Mouse (Mus musculus) frontal cortex, postnatal 36 days (tissue): ENCODE measurements around the gene Iba57.
"Not testable (repeated sequence)": the region's sequence is repeated elsewhere in the genome, so short reads cannot be mapped to it uniquely, and the experiment has no call there.

Source experiments
- DNase-seq, 2 experiments: peaks; one replicate each; pipeline ENCODE4 v3.0.0; 2022; ENCODE audit warnings: low spot score in 2 of 2

Iba57 gene

GRCm38 (mm10) chr11:59163255-59164236 is at the start of gene Iba57:
Iba57 (minus strand) TSS chr11:59163739.
- DNase-seq: peak; percentile 99

- no peak for DNase-seq
Measured at GRCm38 (mm10) chr11:59212892-59213494, 49.5 kb upstream of the Iba57 start.

GRCm38 (mm10) chr11:59212320-59212719 is 48.8 kb upstream of the Iba57 start:
- not testable (repeated sequence) for DNase-seq

GRCm38 (mm10) chr11:59211561-59211960 is 48.0 kb upstream of the Iba57 start:
- not testable (repeated sequence) for DNase-seq

GRCm38 (mm10) chr11:59210020-59210419 is 46.5 kb upstream of the Iba57 start:
- no peak for DNase-seq

GRCm38 (mm10) chr11:59209580-59209979 is 46.0 kb upstream of the Iba57 start:
- DNase-seq: no peak

DNA sequence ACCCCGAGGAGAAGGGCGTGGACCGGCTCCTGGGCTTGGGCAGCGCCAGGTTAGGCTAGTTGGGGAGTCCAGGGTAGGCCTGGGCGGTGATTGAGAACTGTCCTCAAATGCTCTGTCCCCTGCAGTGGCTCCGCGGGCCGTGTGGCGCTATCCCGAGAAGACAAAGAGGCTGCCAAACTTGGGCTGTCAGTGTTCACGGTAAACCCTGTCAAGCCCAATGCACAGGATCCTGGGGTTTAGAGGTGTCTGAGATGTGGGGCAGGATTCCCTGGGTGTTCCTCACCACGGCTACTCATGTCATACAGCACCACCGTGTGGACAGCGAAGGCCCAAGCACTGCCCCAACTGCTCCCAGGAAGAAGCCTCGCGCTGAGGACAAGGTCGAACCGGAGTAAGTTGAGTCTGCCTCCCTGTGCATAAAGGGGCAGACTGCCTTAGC is 45.5 kb upstream of the Iba57 start:
- DNase-seq: peak; percentile 57 to 62

GRCm38 (mm10) chr11:59208153-59208831 is 44.8 kb upstream of the Iba57 start, which contains the start of gene 2310033P09Rik:
2310033P09Rik (plus strand) TSS chr11:59208321.
- peak; percentile 95 for DNase-seq

DNA sequence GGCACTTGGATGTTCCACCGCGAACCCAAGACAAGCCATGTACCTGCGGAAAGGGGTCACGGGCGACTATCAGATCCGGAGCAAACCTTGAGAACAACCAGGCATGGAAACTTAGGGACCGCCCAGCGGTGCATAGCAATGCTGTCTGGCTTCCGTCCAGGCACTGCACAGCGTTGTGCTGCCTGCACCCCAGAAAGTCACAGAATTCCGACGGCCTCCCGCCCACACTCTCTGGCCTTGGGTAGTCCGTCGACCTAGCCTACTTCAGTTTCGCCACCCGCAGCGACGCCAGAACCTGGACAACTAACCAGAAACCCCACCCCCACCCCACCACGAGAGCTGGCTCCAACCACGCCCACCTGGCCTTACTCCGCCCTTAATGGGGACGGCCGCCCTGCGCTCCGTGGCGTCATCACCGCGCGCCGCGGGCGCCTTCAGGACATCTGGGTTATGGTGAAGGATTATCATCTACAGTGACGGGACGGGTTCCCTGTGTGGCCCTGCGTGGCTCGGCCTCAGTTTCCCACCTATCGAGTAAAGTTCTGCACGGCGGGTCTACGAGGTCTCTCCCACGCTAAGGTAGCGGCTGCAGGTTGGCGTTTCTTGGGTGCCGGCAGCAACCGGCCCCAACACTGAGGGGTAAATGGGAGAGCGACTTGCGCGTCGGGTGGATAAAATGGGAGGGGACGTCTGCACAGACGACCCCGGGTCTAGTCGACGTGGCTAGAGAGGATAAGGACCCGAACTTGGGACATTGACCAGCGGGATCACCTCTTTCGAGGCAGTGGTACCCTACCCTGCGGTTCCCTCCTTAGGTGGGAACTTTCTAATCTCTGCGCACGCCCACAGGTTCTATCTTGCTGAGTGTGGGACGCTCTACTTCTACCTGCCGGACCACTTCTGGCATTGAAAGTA is 38.8 kb upstream of the Iba57 start, which contains the start of gene Mrpl55:
Mrpl55 (plus strand) TSS at position 406 of the 915 bp plus-strand sequence.
- DNase-seq: peak; percentile 93 to 94

DNA sequence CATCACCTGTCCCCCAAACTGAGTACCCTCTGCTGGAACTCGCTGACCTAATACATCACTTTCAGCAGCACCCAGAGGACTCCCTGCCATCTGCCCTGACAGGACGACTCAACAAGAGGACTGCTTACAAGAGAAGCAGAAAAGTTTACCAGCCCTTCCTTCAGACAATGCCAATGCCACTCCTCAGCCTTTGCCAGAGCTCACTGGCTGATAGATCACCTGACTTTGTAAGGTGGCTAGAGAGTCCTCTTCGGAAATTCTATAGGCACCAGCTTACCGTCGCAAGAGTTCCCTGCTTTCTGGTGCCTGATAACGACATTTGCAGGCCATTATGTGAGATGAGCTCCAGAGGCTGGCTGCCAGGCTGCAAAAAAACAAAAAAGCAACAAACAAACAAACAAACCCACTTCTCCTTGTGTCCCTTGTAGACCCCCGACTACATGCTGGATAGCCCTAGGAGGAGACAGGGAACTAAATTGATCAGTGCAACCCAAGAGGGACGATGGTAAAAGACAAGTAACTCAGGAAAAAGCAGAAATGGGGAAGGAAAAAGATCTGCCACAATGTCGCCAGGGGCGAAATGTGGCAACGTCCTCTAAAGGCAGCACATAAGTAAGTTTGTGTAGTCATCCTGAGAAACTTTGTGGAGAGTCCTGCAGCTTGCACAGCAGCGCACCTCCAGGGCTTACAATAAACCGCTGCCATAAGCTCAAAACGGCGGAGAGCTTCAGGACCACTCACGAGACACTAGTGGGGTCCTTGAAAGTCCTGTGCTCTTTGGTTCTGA is 37.9 kb upstream of the Iba57 start:
- no peak for DNase-seq

DNA sequence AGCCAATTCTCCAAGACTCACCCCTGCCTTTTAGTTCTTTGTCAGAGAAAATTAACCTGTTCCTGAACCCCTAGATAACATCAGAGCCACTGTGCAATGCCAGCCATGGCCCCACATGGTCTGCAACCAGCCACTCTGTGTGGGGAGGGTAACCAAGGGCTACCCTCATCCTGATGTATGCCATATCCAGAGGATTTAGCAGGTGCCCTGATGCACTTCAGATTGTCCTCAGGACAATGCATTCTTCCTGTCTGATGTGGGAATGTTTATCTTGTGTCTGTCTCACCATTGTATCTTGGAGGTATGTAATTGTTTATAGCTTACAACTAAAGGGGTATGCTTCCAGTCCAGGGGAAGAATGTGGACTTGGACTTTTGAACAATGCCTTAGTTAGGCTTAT is 32.7 kb upstream of the Iba57 start:
- DNase-seq: no peak

DNA sequence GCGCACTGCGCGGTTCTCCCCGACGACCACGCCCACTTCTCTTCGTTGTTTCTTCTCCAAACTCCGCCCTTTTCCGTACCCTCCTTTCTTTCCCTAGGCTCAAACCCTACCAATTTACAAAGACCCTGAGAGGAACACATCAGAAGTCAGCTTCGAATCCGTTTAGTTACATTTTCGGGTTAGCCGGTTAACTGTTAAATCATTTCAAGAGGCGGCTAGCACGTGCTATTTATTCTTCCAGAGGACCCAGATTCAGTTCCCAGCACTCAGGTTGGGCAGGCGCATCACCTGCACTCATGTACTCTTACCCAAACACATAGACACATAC is 28.5 kb upstream of the Iba57 start, which contains the start of gene Guk1:
Guk1 (minus strand) TSS at position 154 of the 328 bp plus-strand sequence.
- no peak for DNase-seq

GRCm38 (mm10) chr11:59191231-59192058 is 27.9 kb upstream of the Iba57 start:
- DNase-seq: peak; percentile 90 to 94

DNA sequence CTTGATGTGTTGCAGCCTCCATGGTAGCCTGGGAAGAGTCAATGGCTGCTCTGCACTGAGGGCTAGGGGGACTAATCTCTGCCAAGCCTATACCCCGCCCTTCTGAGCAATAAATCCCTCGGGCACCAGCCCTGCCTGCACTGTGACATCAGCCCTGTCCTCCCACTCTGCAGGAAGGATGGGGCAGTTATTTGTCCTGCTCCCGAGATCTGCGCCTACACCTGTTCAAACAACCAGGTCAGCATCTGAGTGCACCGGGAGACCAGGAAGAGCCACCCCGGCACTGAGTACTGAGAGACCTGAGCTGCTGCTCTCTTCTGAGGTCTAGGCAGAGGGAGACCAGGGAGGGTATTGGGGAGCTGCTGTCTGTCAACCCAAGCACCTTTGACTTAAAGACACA is 24.2 kb upstream of the Iba57 start:
- DNase-seq: no peak

DNA sequence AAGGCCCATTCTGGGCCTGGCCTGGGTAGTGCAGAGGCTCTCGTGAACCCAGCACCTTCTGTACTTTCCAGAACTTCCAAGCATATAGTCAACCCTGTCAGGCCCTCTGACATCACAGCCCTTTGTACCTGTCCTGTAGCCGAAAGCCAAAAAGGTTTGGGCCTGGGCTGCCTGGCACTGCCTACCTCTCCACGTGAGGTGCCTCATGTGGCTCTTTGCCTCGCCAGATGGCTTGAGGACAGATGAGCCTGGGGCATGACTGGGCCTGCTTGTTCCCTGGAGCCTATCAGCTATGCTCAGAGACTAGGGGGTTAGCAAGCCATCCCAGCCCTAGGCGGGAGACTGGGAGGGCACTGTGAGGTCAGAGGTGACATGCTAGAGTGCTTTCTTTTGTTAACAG is 22.0 kb upstream of the Iba57 start:
- DNase-seq: no peak

GRCm38 (mm10) chr11:59183821-59184220 is 20.3 kb upstream of the Iba57 start:
- DNase-seq: peak; percentile 28 to 54

DNA sequence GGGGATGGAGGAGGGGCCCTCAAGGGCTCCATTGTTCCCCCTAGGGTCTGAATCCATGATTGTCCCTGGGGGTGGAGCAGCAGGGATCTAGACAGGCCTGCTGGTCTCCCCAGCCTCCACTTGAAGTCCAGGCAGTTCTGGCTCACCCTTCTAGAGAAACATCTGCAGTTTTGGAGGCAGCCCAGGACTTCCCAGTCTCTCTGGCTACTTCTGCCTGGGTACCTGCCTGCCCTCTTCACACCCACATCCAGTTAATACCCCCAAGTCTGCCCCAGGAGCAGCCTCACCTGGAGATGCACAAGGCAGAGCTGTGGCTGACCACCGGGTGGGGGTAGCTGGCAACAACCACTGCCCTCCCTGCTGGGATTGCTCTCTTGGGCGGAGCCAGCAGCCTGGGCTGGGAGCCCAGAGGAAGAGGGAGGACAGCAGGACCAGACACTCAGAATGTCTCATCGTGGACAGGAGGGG is 19.4 kb upstream of the Iba57 start, which contains the start of gene Gjc2:
Gjc2 (minus strand) TSS at position 350 of the 468 bp plus-strand sequence.
- DNase-seq: peak in 1 of 2 experiments; percentile 14

- DNase-seq: no peak
Measured at GRCm38 (mm10) chr11:59176921-59177320, 13.4 kb upstream of the Iba57 start.

- no peak for DNase-seq
Measured at GRCm38 (mm10) chr11:59176475-59176874, 12.9 kb upstream of the Iba57 start.
